Mouse (Mus musculus) thymus, postnatal 10 days (tissue): ENCODE results near the gene Slc17a2.
"Not testable (repeated sequence)": the region's sequence is repeated elsewhere in the genome, so short reads cannot be mapped to it uniquely, and the experiment has no call there.

Source experiments
- DNase-seq, 2 experiments: peaks; one replicate each; pipeline ENCODE4 v3.0.0; 2021; ENCODE audit warnings: low spot score in 2 of 2

The Slc17a2 gene

GRCm38 (mm10) chr13:23806422-23807052 is at the start of gene Slc17a2:
TSS of gene Slc17a2 (plus strand) at chr13:23806993.
- DNase-seq, result no peak

GRCm38 (mm10) chr13:23757211-23757773 is 49.5 kb upstream of the Slc17a2 start:
- no peak for DNase-seq

- DNase-seq, result no peak
These were observed 48.9 kb upstream of the Slc17a2 start for GRCm38 (mm10) chr13:23757921-23758320.

- no peak for DNase-seq
These were observed 47.5 kb upstream of the Slc17a2 start for GRCm38 (mm10) chr13:23759251-23759771.

GRCm38 (mm10) chr13:23759916-23760239 is 46.9 kb upstream of the Slc17a2 start:
- peak in 1 of 2 experiments; percentile 54 for DNase-seq

GRCm38 (mm10) chr13:23760240-23760971 is 46.4 kb upstream of the Slc17a2 start:
- no peak for DNase-seq

GRCm38 (mm10) chr13:23760972-23761864 is 45.6 kb upstream of the Slc17a2 start, which contains the start of gene Hist1h4a:
TSS of gene Hist1h4a (minus strand) at chr13:23761230.
- DNase-seq, result peak; percentile 99

- DNase-seq, result peak; percentile 69 to 75
These were observed 44.6 kb upstream of the Slc17a2 start, which contains the start of gene Hist1h3a for GRCm38 (mm10) chr13:23761871-23762821. TSS of gene Hist1h3a (minus strand) at chr13:23762386.

GRCm38 (mm10) chr13:23763242-23763585 is 43.6 kb upstream of the Slc17a2 start:
- no peak for DNase-seq

GRCm38 (mm10) chr13:23763586-23764323 is 43.0 kb upstream of the Slc17a2 start, which contains the start of gene Hist1h1a:
TSS of gene Hist1h1a (plus strand) at chr13:23763666.
- peak; percentile 89 to 92 for DNase-seq

- no peak for DNase-seq
These were observed 42.2 kb upstream of the Slc17a2 start for GRCm38 (mm10) chr13:23764324-23765171.

GRCm38 (mm10) chr13:23765172-23765513 is 41.6 kb upstream of the Slc17a2 start:
- no peak for DNase-seq

GRCm38 (mm10) chr13:23766772-23767171 is 40.0 kb upstream of the Slc17a2 start:
- DNase-seq, result no peak

GRCm38 (mm10) chr13:23768834-23769397 is 37.9 kb upstream of the Slc17a2 start:
- DNase-seq, result no peak

GRCm38 (mm10) chr13:23769613-23770012 is 37.2 kb upstream of the Slc17a2 start, which contains the start of gene Trim38:
TSS of gene Trim38 (plus strand) at chr13:23769913.
- DNase-seq, result not testable (repeated sequence)

- no peak for DNase-seq
These were observed 34.1 kb upstream of the Slc17a2 start for GRCm38 (mm10) chr13:23772561-23773313.

- DNase-seq, result no peak
These were observed 28.5 kb upstream of the Slc17a2 start for GRCm38 (mm10) chr13:23778339-23778738.

- DNase-seq, result no peak
These were observed 27.8 kb upstream of the Slc17a2 start for GRCm38 (mm10) chr13:23779025-23779424.
